Mouse (Mus musculus) MEL (cell line): ENCODE results near the gene Spns2. TPM values are rescaled to one million over a fixed set of nuclear protein-coding genes. Genes with fewer than 3 reads are reported as not detected.

ENCODE experiments used
- DNase-seq: peaks from one replicate; pipeline ENCODE4 v3.0.0; 2011; ENCODE audit warnings: low read depth, low spot score
- H3K27ac ChIP-seq: 2 replicates; pipeline ENCODE4 v1.5.1; 2012; ENCODE audit warnings: low read depth, mild to moderate bottlenecking, control low read depth, low read length, moderate library complexity; ENCODE audit not compliant: control insufficient read depth
- H3K27me3 ChIP-seq, 2 experiments: fragments of 150-350 bp in 1 of 2; sonication (generic) in 1 of 2; 2 replicates each; pipeline ENCODE4 v1.6.1; 2012; ENCODE audit warnings: low read length in 2 of 2, mild to moderate bottlenecking in 2 of 2, improper control_type of control experiment in 1 of 2, moderate library complexity in 1 of 2; ENCODE audit not compliant: insufficient read depth in 2 of 2, control insufficient read depth in 1 of 2
- H3K36me3 ChIP-seq, 2 experiments: 2 replicates each; pipeline ENCODE4 v1.6.1; 2012 to 2014; ENCODE audit warnings: low read length in 2 of 2, improper control_type of control experiment in 1 of 2, inconsistent platforms in 1 of 2, mild to moderate bottlenecking in 1 of 2; ENCODE audit not compliant: insufficient read depth in 2 of 2, control insufficient read depth in 1 of 2
- H3K4me1 ChIP-seq, 2 experiments: fragments of 150-350 bp in 1 of 2; sonication (generic) in 1 of 2; 2 replicates each; pipeline ENCODE4 v1.6.1; 2012; ENCODE audit warnings: low read length in 2 of 2, improper control_type of control experiment in 1 of 2, mild to moderate bottlenecking in 1 of 2; ENCODE audit not compliant: insufficient read depth in 2 of 2, control insufficient read depth in 1 of 2
- H3K4me3 ChIP-seq, 2 experiments: fragments of 150-350 bp in 1 of 2; sonication (generic) in 1 of 2; 2 replicates each; pipeline ENCODE4 v1.5.1; 2012; ENCODE audit warnings: low read depth in 2 of 2, low read length in 2 of 2, mild to moderate bottlenecking in 2 of 2, moderate library complexity in 2 of 2, control low read depth in 1 of 2, improper control_type of control experiment in 1 of 2; ENCODE audit not compliant: control insufficient read depth in 1 of 2, insufficient read depth in 1 of 2
- H3K79me2 ChIP-seq: 2 replicates; pipeline ENCODE4 v1.6.1; 2012; ENCODE audit warnings: mild to moderate bottlenecking, low read length, moderate library complexity; ENCODE audit not compliant: control insufficient read depth, poor library complexity, insufficient read depth
- H3K9ac ChIP-seq: 2 replicates; pipeline ENCODE4 v1.6.1; 2012; ENCODE audit warnings: low read depth, mild to moderate bottlenecking, control low read depth, low read length, moderate library complexity; ENCODE audit not compliant: control insufficient read depth, poor library complexity, severe bottlenecking
- H3K9me3 ChIP-seq: fragments of 150-350 bp; sonication (generic); replicated peaks from 2 replicates; pipeline ENCODE4 v1.6.1; 2012; ENCODE audit warnings: mild to moderate bottlenecking, low read length, improper control_type of control experiment, moderate library complexity; ENCODE audit not compliant: insufficient read depth
- CHD1 ChIP-seq: IDR thresholded peaks from 2 replicates; pipeline ENCODE4 v1.6.1; 2012; ENCODE audit warnings: low read depth, mild to moderate bottlenecking, inconsistent platforms, low read length, improper control_type of control experiment
- CHD2 ChIP-seq: IDR thresholded peaks from 2 replicates; pipeline ENCODE4 v1.6.1; 2011; ENCODE audit warnings: low read length, improper control_type of control experiment
- E2F4 ChIP-seq: IDR thresholded peaks from 2 replicates; pipeline ENCODE4 v1.6.1; 2011; ENCODE audit warnings: low read depth, low read length, improper control_type of control experiment, borderline replicate concordance
- ELF1 ChIP-seq: IDR thresholded peaks from 2 replicates; pipeline ENCODE4 v1.6.1; 2014; ENCODE audit warnings: low read depth, mild to moderate bottlenecking, inconsistent platforms, low read length, improper control_type of control experiment, moderate library complexity
- EP300 ChIP-seq, 2 experiments: IDR thresholded peaks; 2 replicates each; pipeline ENCODE4 v1.6.1; 2011; ENCODE audit warnings: improper control_type of control experiment in 2 of 2, low read length in 2 of 2, low read depth in 1 of 2, mild to moderate bottlenecking in 1 of 2
- ETS1 ChIP-seq: IDR thresholded peaks from 2 replicates; pipeline ENCODE4 v1.6.1; 2012; ENCODE audit warnings: low read depth, mild to moderate bottlenecking, inconsistent platforms, low read length, improper control_type of control experiment, moderate library complexity
- GABPA ChIP-seq: IDR thresholded peaks from 2 replicates; pipeline ENCODE4 v1.6.1; 2012; ENCODE audit warnings: low read depth, mild to moderate bottlenecking, inconsistent platforms, low read length, improper control_type of control experiment, moderate library complexity
- GATA1 ChIP-seq: IDR thresholded peaks from 2 replicates; pipeline ENCODE4 v1.6.1; 2011; ENCODE audit warnings: low read depth, low read length, improper control_type of control experiment
- MAFK ChIP-seq: IDR thresholded peaks from 2 replicates; pipeline ENCODE4 v1.6.1; 2011; ENCODE audit warnings: low read depth, mild to moderate bottlenecking, low read length, improper control_type of control experiment, borderline replicate concordance
- MAX ChIP-seq: IDR thresholded peaks from 2 replicates; pipeline ENCODE4 v1.6.1; 2011; ENCODE audit warnings: low read length, improper control_type of control experiment
- MXI1 ChIP-seq: IDR thresholded peaks from 2 replicates; pipeline ENCODE4 v1.6.1; 2011; ENCODE audit warnings: mild to moderate bottlenecking, low read depth, low read length, improper control_type of control experiment
- NELFE ChIP-seq: IDR thresholded peaks from 2 replicates; pipeline ENCODE4 v1.6.1; 2011; ENCODE audit warnings: low read depth, low read length, improper control_type of control experiment
- POLR2AphosphoS2 ChIP-seq: IDR thresholded peaks from 2 replicates; pipeline ENCODE4 v1.6.1; 2011; ENCODE audit warnings: low read length, improper control_type of control experiment
- RAD21 ChIP-seq: IDR thresholded peaks from 2 replicates; pipeline ENCODE4 v1.6.1; 2011; ENCODE audit warnings: mild to moderate bottlenecking, low read depth, low read length, improper control_type of control experiment
- SMC3 ChIP-seq: IDR thresholded peaks from 2 replicates; pipeline ENCODE4 v1.6.1; 2011; ENCODE audit warnings: low read depth, low read length, improper control_type of control experiment
- TAL1 ChIP-seq: IDR thresholded peaks from 2 replicates; pipeline ENCODE4 v1.6.1; 2012; ENCODE audit warnings: mild to moderate bottlenecking, inconsistent platforms, low read length, moderate library complexity, mixed read lengths
- TBP ChIP-seq: IDR thresholded peaks from 2 replicates; pipeline ENCODE4 v1.8.0; 2011; ENCODE audit warnings: low read depth, low read length, improper control_type of control experiment
- USF1 ChIP-seq: IDR thresholded peaks from 2 replicates; pipeline ENCODE4 v1.6.1; 2014; ENCODE audit warnings: low read depth, mild to moderate bottlenecking, inconsistent platforms, low read length, improper control_type of control experiment, moderate library complexity
- USF2 ChIP-seq, 2 experiments: IDR thresholded peaks; 2 replicates each; pipeline ENCODE4 v1.6.1; 2011 to 2012; ENCODE audit warnings: improper control_type of control experiment in 2 of 2, low read length in 2 of 2, borderline replicate concordance in 1 of 2, inconsistent platforms in 1 of 2, low read depth in 1 of 2, mild to moderate bottlenecking in 1 of 2; ENCODE audit not compliant: insufficient read depth in 1 of 2
- ZC3H11A ChIP-seq: IDR thresholded peaks from 2 replicates; pipeline ENCODE4 v1.6.1; 2012; ENCODE audit warnings: low read depth, mild to moderate bottlenecking, inconsistent platforms, low read length, improper control_type of control experiment
- ZKSCAN1 ChIP-seq: IDR thresholded peaks from 2 replicates; pipeline ENCODE4 v1.6.1; 2012; ENCODE audit warnings: low read depth, mild to moderate bottlenecking, inconsistent platforms, low read length, improper control_type of control experiment, moderate library complexity
- ZMIZ1 ChIP-seq: IDR thresholded peaks from 2 replicates; pipeline ENCODE4 v1.6.1; 2012; ENCODE audit warnings: low read depth, mild to moderate bottlenecking, inconsistent platforms, low read length, improper control_type of control experiment, moderate library complexity
- ZNF384 ChIP-seq: IDR thresholded peaks from 2 replicates; pipeline ENCODE4 v1.6.1; 2012; ENCODE audit warnings: low read depth, mild to moderate bottlenecking, inconsistent platforms, low read length, improper control_type of control experiment
- polyA plus RNA-seq, 2 experiments: library from polyadenylated mRNA; stranded (reverse) in 1 of 2; unstranded in 1 of 2; fragments of >175 nt in 1 of 2; fragments of >200 nt in 1 of 2; gene quantifications; 2 replicates each; pipeline versions ENCODE4 v1.2.1 to v1.2.4; 2012; ENCODE audit warnings: low replicate concordance in 2 of 2, low read depth in 1 of 2; ENCODE audit not compliant: insufficient read length in 2 of 2, insufficient read depth in 1 of 2, missing spikeins in 1 of 2
- total RNA-seq: library from RNA; depleted of rRNA; stranded (reverse); fragments of 300-350 nt; gene quantifications from 2 replicates; pipeline ENCODE4 v1.2.3, GENCODE M21; 2012

The Spns2 gene
- total and polyA plus RNA-seq, 3 experiments, result 0.58 to 3.0 TPM; not detected in 1

DNA sequence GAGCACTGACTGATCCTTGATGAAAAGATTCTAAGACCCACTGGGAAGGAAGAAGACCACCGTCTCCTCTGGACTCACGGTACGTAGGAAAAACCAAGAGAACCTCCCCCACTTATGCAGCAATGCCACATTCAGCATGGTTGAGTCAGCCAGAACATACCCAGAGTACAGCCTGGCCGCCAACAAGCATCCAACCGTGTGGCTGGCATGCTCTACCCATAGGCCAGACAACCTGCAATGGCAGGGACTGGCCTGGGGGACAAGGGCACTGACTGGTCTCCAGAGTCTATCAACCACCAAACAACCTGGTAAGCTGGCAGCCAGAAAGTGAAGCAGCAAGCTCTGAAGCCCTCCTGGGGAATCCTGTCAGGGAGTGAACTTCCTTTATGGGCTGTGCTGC is 18.9 kb upstream of the Spns2 start:
- H3K79me2 ChIP-seq, result no peaks in the 10 kb centered on the region
- no peak for TF ChIP-seq GABPA
- no peak for TF ChIP-seq NELFE
- TF ChIP-seq POLR2AphosphoS2, result no peak
- TF ChIP-seq ELF1, result no peak
- no peak for TF ChIP-seq GATA1
- no peak for TF ChIP-seq ZC3H11A
- no peak for TF ChIP-seq MAX
- no peak for TF ChIP-seq MAFK
- no peak for TF ChIP-seq TAL1
- TF ChIP-seq MXI1, result no peak
- no peak for TF ChIP-seq ZKSCAN1
- no peak for TF ChIP-seq USF2 (IDR thresholded peaks at IDR 0.05; ENCODE audit: borderline replicate concordance in 1 of 2, insufficient read depth in 1 of 2, low read depth in 1 of 2, low read length in 2 of 2)
- H3K9ac ChIP-seq, result no peak overlapping the region
- H3K9me3 ChIP-seq, result no peaks in the 10 kb centered on the region
- H3K27ac ChIP-seq, result no peak overlapping the region
- H3K4me3 ChIP-seq, result no peak overlapping the region
- no peaks in the 10 kb centered on the region for H3K4me1 ChIP-seq
- H3K27me3 ChIP-seq, result no peaks in the 10 kb centered on the region
- H3K36me3 ChIP-seq, result no peaks in the 10 kb centered on the region
- no peak for DNase-seq

GRCm38 (mm10) chr11:72507651-72508050 is 17.9 kb upstream of the Spns2 start:
- H3K79me2 ChIP-seq, result no peaks in the 10 kb centered on the region
- no peak overlapping the region for H3K4me3 ChIP-seq
- H3K27ac ChIP-seq, result no peak overlapping the region
- no peak for DNase-seq
- no peaks in the 10 kb centered on the region for H3K9me3 ChIP-seq
- H3K27me3 ChIP-seq, result no peaks in the 10 kb centered on the region
- no peaks in the 10 kb centered on the region for H3K4me1 ChIP-seq
- no peaks in the 10 kb centered on the region for H3K36me3 ChIP-seq
- no peak for TF ChIP-seq CHD1
- TF ChIP-seq E2F4, result no peak
- no peak for TF ChIP-seq ZNF384
- no peak for TF ChIP-seq RAD21
- TF ChIP-seq ETS1, result no peak
- no peak for TF ChIP-seq ELF1
- TF ChIP-seq TBP, result no peak
- no peak for TF ChIP-seq MAFK
- no peak for TF ChIP-seq CHD2
- TF ChIP-seq USF1, result no peak
- TF ChIP-seq SMC3, result no peak
- no peak for TF ChIP-seq EP300 (IDR thresholded peaks at IDR 0.05; ENCODE audit: low read depth in 1 of 2, low read length in 2 of 2)
- TF ChIP-seq ZMIZ1, result no peak
- TF ChIP-seq, all 39 proteins: peak for 0
- H3K9ac ChIP-seq, result no peak overlapping the region
